Mouse (Mus musculus): Measurements from ENCODE around the gene Arl9. TPM values are rescaled to one million over a fixed set of nuclear protein-coding genes. Genes with fewer than 3 reads are reported as not detected.
A peak's percentile ranks its signal among the peaks of the same experiment; 100 is the strongest.
"Not testable (repeated sequence)": the region's sequence is repeated elsewhere in the genome, so short reads cannot be mapped to it uniquely, and the experiment has no call there.

Arl9 gene
- total RNA-seq (2021), result not detected
- long read RNA-seq, experiment 1, result 0 reads
- long read RNA-seq, experiment 2, result 0 reads

- no peak for DNase-seq (ENCODE audit: low spot score in 2 of 2)
Measured at GRCm38 (mm10) chr5:77004051-77004821, at the start of gene Arl9. TSS of gene Arl9 (plus strand) at chr5:77004055.

GRCm38 (mm10) chr5:76954271-76954900, 49.5 kb upstream of the Arl9 start:
- DNase-seq (ENCODE audit: low spot score in 2 of 2), result no peak

- DNase-seq (ENCODE audit: low spot score in 2 of 2), result no peak
Measured at GRCm38 (mm10) chr5:76955474-76955873, 48.4 kb upstream of the Arl9 start.

- DNase-seq (ENCODE audit: low spot score in 2 of 2), result no peak
Measured at GRCm38 (mm10) chr5:76957954-76958353, 45.9 kb upstream of the Arl9 start.

GRCm38 (mm10) chr5:76959587-76959986, 44.3 kb upstream of the Arl9 start:
- no peak for DNase-seq (ENCODE audit: low spot score in 2 of 2)

GRCm38 (mm10) chr5:76962545-76962944, 41.3 kb upstream of the Arl9 start:
- DNase-seq (ENCODE audit: low spot score in 2 of 2), result peak; percentile 27 to 40

GRCm38 (mm10) chr5:76964651-76965050, 39.2 kb upstream of the Arl9 start:
- no peak for DNase-seq (ENCODE audit: low spot score in 2 of 2)

- no peak for DNase-seq (ENCODE audit: low spot score in 2 of 2)
Measured at GRCm38 (mm10) chr5:76969250-76969649, 34.6 kb upstream of the Arl9 start.

- not testable (repeated sequence) for DNase-seq (ENCODE audit: low spot score in 2 of 2)
Measured at GRCm38 (mm10) chr5:76971115-76971514, 32.7 kb upstream of the Arl9 start.

- no peak for DNase-seq (ENCODE audit: low spot score in 2 of 2)
Measured at GRCm38 (mm10) chr5:76973488-76973887, 30.4 kb upstream of the Arl9 start.

- no peak for DNase-seq (ENCODE audit: low spot score in 2 of 2)
Measured at GRCm38 (mm10) chr5:76974207-76974553, 29.7 kb upstream of the Arl9 start.

- peak; percentile 79 to 82 for DNase-seq (ENCODE audit: low spot score in 2 of 2)
Measured at GRCm38 (mm10) chr5:76974554-76975285, 29.1 kb upstream of the Arl9 start, which contains the start of gene Srp72. TSS of gene Srp72 (plus strand) at chr5:76974683.

GRCm38 (mm10) chr5:76975736-76976135, 28.1 kb upstream of the Arl9 start:
- DNase-seq (ENCODE audit: low spot score in 2 of 2), result no peak

GRCm38 (mm10) chr5:76984015-76984414, 19.8 kb upstream of the Arl9 start:
- DNase-seq (ENCODE audit: low spot score in 2 of 2), result no peak

GRCm38 (mm10) chr5:76990789-76991188, 13.1 kb upstream of the Arl9 start:
- no peak for DNase-seq (ENCODE audit: low spot score in 2 of 2)

GRCm38 (mm10) chr5:76993174-76993814, 10.6 kb upstream of the Arl9 start:
- DNase-seq (ENCODE audit: low spot score in 2 of 2), result no peak

GRCm38 (mm10) chr5:76998416-76998815, 5.4 kb upstream of the Arl9 start:
- no peak for DNase-seq (ENCODE audit: low spot score in 2 of 2)

GRCm38 (mm10) chr5:77001192-77001591, 2.7 kb upstream of the Arl9 start:
- no peak for DNase-seq (ENCODE audit: low spot score in 2 of 2)

- DNase-seq (ENCODE audit: low spot score in 2 of 2), result no peak
Measured at GRCm38 (mm10) chr5:77010352-77010751, 6.5 kb downstream of the Arl9 start.

GRCm38 (mm10) chr5:77011082-77011481, 7.2 kb downstream of the Arl9 start:
- no peak for DNase-seq (ENCODE audit: low spot score in 2 of 2)

GRCm38 (mm10) chr5:77013171-77013570, 9.3 kb downstream of the Arl9 start:
- DNase-seq (ENCODE audit: low spot score in 2 of 2), result no peak
